Mouse (Mus musculus): Measurements from ENCODE around the gene Tesc. TPM values are rescaled to one million over a fixed set of nuclear protein-coding genes. Genes with fewer than 3 reads are reported as not detected.

Tesc gene
- polyA plus RNA-seq, 1 experiment from 2014 or later = 10.6 TPM

DNA sequence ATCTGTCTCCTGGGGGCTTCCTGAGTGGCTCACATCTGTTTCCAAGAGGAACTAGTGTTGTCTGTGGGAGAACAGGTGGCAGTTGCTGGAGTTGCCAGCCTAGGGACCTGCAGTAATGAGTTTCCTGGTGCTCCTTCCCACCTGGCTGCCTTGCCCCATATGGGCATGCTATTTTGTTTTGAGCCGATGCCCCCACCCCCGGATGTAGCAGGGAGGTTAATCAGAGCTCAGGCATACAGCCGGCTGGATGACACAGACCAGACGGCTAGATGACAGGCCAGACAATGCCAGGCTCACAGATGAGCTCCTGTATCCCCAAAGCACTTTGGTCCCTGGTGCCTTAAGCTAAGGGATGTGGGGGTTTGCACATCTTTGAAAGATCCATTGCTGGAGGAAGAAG lies 5.8 kb downstream of the Tesc start:
- Histone ChIP-seq H3K36me3 (no peaks in the 10 kb centered on the region), H3K4me1 (peaks cover 38% of the 10 kb centered on the region), H3K27ac (replicated peaks) (no peak overlapping the region), H3K4me2 (replicated peaks) (no peak overlapping the region), H3K9me3 (no peaks in the 10 kb centered on the region), H3K27me3 (peaks cover 17% of the 10 kb centered on the region), H3K9ac (replicated peaks) (no peak overlapping the region), H3K4me3 (no peak overlapping the region)
- WGBS = 55% methylated on average over 4 of the region's 4 CpGs
- no peak for ATAC-seq (replicated peaks)

DNA sequence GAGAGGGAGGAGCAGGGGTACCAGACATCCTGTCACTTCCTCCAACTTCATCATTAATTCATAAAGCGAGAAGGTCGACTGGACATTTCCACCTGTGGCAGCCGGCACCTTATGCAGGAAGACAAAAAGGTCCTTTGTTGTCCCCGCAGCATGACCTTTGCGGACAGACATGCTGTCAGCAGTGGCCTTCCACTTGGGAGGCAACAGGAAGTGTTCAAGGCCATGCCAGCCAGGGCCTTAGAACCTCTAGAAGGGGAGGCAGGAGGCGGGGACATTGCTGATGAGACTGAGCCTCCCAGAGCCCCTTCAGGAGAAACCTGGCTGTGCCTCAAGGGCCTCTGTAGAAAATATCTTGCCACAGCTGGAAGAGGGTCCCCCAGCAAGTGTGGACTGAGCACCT lies 6.2 kb downstream of the Tesc start:
- Histone ChIP-seq H3K4me3 (no peak overlapping the region), H3K27me3 (peaks cover 13% of the 10 kb centered on the region), H3K4me1 (peaks cover 36% of the 10 kb centered on the region), H3K9me3 (no peaks in the 10 kb centered on the region), H3K9ac (replicated peaks) (no peak overlapping the region), H3K27ac (replicated peaks) (no peak overlapping the region), H3K4me2 (replicated peaks) (no peak overlapping the region), H3K36me3 (no peaks in the 10 kb centered on the region)
- WGBS = 76% methylated on average over 6 of the region's 6 CpGs
- no peak for ATAC-seq (replicated peaks)

DNA sequence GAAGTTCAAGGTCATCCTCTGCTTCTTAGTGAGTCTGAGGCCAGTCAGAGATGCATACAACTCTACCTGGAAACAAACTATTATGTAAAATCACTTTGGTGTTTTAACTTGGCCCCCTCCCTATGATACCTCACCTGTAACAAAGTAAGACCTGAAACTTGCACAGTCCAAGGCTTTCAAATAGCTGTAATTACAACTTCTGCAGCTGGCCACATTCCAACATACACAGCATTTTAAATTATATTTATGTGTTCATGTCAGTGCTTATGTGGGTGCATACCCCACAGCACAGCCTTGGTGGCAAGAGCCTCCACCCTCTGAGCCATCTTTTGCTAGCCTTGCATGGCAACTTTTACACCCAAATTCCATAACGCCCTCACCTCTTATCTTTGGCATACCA lies 7.1 kb downstream of the Tesc start:
- 87% methylated on average over 1 of the region's 1 CpGs for WGBS
- no peaks in the 10 kb centered on the region for H3K36me3 ChIP-seq
- peaks cover 36% of the 10 kb centered on the region for H3K4me1 ChIP-seq
- no peak for ATAC-seq (replicated peaks)
- no peak overlapping the region for H3K4me2 ChIP-seq (replicated peaks)
- no peaks in the 10 kb centered on the region for H3K9me3 ChIP-seq
- peaks cover 5% of the 10 kb centered on the region; the same call in 1 of the 2 replicates for H3K27me3 ChIP-seq
- H3K4me3 ChIP-seq = no peak overlapping the region
- no peak overlapping the region for H3K27ac ChIP-seq (replicated peaks)
- H3K9ac ChIP-seq (replicated peaks) = no peak overlapping the region

DNA sequence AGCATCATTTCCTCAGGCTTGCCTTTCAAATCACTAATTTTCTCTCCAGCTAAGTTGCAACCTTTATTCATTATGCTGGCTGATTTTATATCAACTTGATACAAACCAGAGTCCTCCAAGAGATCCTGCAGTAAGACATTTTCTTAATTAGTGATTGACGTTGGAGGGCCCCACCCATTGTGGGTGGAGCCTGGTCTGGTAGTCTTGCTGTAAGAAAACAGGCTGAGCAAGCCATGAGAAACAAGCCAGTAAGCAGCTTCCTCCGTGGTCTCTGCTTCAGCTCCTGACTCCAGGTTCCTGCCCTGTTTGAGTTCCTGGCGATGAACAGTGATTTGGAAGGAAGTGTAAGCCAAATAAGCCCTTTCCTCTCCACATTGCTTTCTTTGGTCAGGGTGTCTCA lies 8.2 kb downstream of the Tesc start:
- Histone ChIP-seq H3K9ac (replicated peaks) (no peak overlapping the region), H3K4me1 (peaks cover 32% of the 10 kb centered on the region), H3K27me3 (no peaks in the 10 kb centered on the region), H3K9me3 (no peaks in the 10 kb centered on the region), H3K4me2 (replicated peaks) (no peak overlapping the region), H3K27ac (replicated peaks) (no peak overlapping the region), H3K4me3 (no peak overlapping the region), H3K36me3 (no peaks in the 10 kb centered on the region)
- ATAC-seq (replicated peaks) = no peak
- 69% methylated on average over 3 of the region's 3 CpGs for WGBS

DNA sequence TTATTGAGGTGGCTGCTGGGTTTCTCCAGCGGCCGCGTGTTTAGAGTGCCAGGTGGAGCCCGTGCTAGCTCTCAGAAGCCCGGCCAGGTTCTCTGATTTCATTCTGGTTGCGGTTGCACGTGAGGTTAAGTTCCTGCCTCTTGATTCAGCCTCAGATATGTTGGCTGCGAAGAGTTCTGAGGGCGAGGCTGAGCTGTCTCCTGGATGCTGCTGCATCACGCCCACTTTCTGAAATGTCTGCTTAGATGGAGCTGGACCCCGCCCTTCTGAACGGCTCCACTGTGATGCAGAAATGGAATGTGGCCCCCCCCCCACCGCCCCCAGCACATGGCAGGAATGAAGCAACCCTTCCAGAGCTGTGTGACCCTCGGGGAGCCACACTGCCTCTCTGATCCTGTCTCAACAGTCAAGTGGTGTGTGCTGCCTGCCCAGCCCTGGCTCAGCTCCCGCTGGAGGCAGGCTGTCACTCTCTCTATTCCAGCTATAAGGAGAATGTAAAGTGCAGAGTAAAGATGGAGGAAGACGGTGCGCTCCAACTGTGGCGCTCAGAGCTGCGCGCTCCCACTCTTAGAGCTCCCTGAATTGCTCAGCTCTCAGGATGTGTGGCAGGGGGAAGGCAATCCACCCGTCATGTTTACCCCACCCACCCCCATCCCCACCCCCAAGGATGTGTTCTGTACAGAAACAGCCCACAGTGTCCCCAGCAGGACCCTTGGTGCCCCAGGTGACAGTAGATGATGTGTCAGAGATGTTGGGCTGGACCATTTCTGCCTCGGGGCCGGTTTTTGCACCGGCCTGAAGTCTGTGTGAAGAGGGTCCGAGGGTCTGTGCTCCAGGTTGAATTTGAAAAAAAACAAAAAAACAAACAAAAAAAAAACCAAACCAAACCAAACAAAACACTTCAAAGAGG lies 9.6 kb downstream of the Tesc start:
- no peak overlapping the region for H3K9ac ChIP-seq (replicated peaks)
- 39% methylated on average over 25 of the region's 25 CpGs for WGBS
- ATAC-seq (replicated peaks) = peak; percentile 63

DNA sequence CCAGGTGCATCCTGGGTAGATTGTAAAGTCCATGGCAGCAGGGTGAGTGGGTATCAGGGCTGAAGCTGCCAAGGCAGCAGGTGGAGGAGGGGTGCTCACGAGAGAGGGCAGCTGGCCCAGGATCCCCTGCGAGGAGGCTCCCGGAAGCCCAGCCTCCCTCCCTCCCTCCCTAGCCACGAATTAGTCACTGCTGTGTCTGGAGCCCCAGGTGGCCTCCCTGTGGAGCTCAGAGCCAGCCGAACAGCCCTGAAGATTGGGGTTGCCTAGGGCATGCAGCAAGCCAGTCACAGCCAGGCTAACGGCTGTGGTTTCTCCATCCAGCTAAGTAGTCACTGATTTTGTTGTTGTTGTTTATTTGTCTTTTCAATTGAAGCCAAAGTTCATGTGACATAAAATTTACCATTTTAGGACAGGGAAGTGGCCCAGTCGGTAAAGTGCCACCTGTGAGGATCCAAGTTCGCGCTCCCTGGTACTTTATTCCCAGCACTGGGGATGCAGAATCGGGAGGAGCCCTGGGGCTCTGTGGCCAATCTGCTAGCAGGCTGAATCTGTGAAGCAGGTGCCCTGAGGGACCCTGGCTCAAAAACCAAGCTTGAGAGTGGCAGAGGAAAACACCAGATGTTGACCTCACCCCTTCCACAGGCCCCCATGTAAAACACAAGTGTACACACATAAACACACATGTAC lies 10.4 kb downstream of the Tesc start:
- Histone ChIP-seq H3K9ac (replicated peaks) (no peak overlapping the region), H3K4me3 (no peak overlapping the region)

More for the DNA sequence above, 9.6 kb downstream of the Tesc start:
- Histone ChIP-seq H3K27me3 (no peaks in the 10 kb centered on the region), H3K36me3 (no peaks in the 10 kb centered on the region), H3K4me3 (no peak overlapping the region), H3K9me3 (no peaks in the 10 kb centered on the region), H3K4me1 (peaks cover 27% of the 10 kb centered on the region), H3K4me2 (replicated peaks) (0 out of 2 replicates have a peak overlapping the region, but pooled peaks have one; percentile 7), H3K27ac (replicated peaks) (peak overlapping the region; percentile 70)

DNA sequence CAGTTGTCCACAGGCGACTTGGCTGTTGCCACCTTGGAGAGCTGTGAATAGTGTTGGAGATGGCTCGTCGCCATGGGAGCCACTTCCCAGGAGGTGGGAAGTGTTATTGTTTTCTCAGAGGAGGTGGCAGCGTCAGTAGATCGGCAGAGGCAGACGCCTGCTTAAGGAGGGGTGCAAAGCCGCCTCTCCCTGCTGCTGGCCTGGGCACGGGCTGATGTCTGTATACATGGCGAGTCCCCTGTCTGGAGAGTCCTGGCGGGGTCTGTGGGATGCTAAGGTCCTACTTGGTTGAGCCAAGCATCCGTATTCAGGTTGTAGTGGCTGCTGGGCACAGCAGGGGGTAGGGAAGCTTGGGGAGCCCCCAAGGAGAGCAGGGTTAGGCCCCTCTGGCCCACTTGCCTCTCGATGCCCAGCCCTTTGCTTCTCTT lies 11.7 kb downstream of the Tesc start:
- Histone ChIP-seq H3K9me3 (no peaks in the 10 kb centered on the region), H3K9ac (replicated peaks) (no peak overlapping the region; the same call in 1 of the 2 replicates), H3K4me2 (replicated peaks) (no peak overlapping the region), H3K4me3 (no peak overlapping the region), H3K27me3 (no peaks in the 10 kb centered on the region), H3K4me1 (peaks cover 27% of the 10 kb centered on the region), H3K27ac (replicated peaks) (peak overlapping the region; percentile 57), H3K36me3 (no peaks in the 10 kb centered on the region)
- WGBS = 15% methylated on average over 12 of the region's 12 CpGs
- ATAC-seq (replicated peaks) = no peak

More for the DNA sequence above, 10.4 kb downstream of the Tesc start:
- no peaks in the 10 kb centered on the region for H3K9me3 ChIP-seq
- H3K4me2 ChIP-seq (replicated peaks) = 0 out of 2 replicates have a peak overlapping the region, but pooled peaks have one; percentile 7
- no peaks in the 10 kb centered on the region for H3K36me3 ChIP-seq
- peak overlapping the region; percentile 70 for H3K27ac ChIP-seq (replicated peaks)
- H3K4me1 ChIP-seq = peaks cover 27% of the 10 kb centered on the region
- ATAC-seq (replicated peaks) = peak; percentile 81
- 12% methylated on average over 10 of the region's 10 CpGs for WGBS
- H3K27me3 ChIP-seq = no peaks in the 10 kb centered on the region

DNA sequence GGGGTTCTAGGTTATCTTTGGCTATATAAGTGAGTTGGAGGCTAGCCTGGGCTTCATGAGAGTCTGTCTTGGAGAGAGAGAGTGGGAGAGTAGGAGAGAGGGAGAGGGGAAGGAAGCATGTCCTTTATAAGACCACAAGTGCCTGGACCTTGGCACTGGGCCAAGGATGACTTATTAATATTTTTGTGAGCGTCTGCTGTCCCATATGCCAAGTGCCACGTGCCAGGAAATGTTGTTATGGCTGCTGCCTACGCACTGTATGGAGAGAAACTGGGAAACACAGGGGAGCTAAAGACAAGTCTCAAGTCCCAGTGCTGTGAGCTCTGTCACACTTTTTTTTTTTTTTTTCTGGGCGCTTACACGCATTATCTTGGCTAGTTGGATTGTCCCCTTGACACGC lies 15.1 kb downstream of the Tesc start:
- H3K27me3 ChIP-seq = no peaks in the 10 kb centered on the region
- H3K4me2 ChIP-seq (replicated peaks) = no peak overlapping the region
- WGBS = 65% methylated on average over 6 of the region's 6 CpGs
- H3K4me3 ChIP-seq = no peak overlapping the region
- no peaks in the 10 kb centered on the region for H3K9me3 ChIP-seq
- no peak overlapping the region for H3K9ac ChIP-seq (replicated peaks)
- no peak for ATAC-seq (replicated peaks)
- H3K27ac ChIP-seq (replicated peaks) = no peak overlapping the region
- peaks cover 18% of the 10 kb centered on the region for H3K4me1 ChIP-seq
- no peaks in the 10 kb centered on the region for H3K36me3 ChIP-seq

DNA sequence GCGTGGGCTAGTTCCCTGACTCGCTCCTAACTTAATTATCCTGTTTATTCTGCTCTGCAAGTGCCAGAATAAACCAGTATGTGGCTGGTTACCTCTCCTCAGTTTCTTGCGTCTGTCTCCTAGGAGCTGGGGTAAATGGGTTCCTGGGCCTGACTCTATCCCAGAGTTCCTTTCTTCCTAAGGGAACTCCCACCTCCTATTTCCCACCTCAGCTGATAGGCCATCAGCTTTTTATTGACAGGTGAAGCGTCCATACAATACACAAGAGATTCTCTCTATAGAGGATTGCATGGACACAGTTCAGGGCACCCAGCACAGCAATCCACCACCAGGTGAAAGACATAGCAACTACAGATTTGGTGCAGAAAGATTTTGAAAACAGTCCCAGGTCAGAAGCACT lies 16.2 kb downstream of the Tesc start:
- ATAC-seq (replicated peaks) = no peak
- 84% methylated on average over 4 of the region's 4 CpGs for WGBS
- Histone ChIP-seq H3K4me1 (peaks cover 9% of the 10 kb centered on the region), H3K27me3 (no peaks in the 10 kb centered on the region), H3K9me3 (no peaks in the 10 kb centered on the region), H3K36me3 (no peaks in the 10 kb centered on the region), H3K9ac (replicated peaks) (no peak overlapping the region), H3K4me3 (no peak overlapping the region), H3K27ac (replicated peaks) (no peak overlapping the region), H3K4me2 (replicated peaks) (no peak overlapping the region)

DNA sequence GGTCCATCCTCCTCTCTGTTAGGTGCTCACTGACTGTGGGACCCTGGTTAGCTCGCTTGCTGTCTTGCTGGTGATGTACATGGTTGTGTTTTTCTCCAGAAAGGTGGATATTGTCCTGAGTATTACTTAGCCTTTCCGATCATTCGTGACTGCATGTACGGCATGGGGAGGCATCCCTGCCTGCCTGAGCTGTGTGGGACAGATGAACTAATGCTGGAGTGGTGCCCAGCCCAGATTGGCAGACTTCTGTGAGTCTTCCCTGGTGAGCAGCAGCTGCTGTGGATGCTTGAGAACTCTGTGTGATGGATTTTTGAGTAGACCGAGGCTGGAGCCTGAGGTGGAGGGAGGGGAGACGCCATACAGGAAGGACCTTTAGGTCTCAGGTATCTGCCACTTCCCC lies 17.4 kb downstream of the Tesc start:
- H3K36me3 ChIP-seq = no peaks in the 10 kb centered on the region
- H3K9ac ChIP-seq (replicated peaks) = no peak overlapping the region
- no peaks in the 10 kb centered on the region for H3K4me1 ChIP-seq
- 62% methylated on average over 6 of the region's 6 CpGs for WGBS
- no peaks in the 10 kb centered on the region for H3K27me3 ChIP-seq
- 0 out of 2 replicates have a peak overlapping the region, but pooled peaks have one; percentile 8 for H3K27ac ChIP-seq (replicated peaks)
- no peak overlapping the region for H3K4me3 ChIP-seq
- no peak overlapping the region for H3K4me2 ChIP-seq (replicated peaks)
- no peaks in the 10 kb centered on the region for H3K9me3 ChIP-seq
- no peak; the same call in 1 of the 2 replicates for ATAC-seq (replicated peaks)

DNA sequence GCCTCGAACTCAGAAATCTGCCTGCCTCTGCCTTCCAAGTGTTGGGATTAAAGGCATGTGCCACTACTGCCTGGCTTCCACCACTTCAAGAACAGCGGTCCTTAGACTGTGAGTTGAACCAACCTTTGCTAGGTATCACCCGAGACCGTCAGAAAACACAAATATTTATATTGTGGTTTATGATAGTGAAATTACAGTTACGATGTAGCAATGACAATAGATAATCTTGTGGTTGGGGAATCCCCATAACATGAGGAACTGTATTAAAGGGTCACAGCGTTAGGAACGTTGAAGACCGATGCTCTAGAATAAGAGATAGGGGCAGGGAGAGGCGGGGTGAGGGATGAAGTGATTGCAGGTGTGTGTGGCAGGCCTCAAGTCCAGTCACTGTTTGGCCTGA lies 17.8 kb downstream of the Tesc start:
- H3K9me3 ChIP-seq = no peaks in the 10 kb centered on the region
- 95% methylated on average over 9 of the region's 9 CpGs for WGBS

DNA sequence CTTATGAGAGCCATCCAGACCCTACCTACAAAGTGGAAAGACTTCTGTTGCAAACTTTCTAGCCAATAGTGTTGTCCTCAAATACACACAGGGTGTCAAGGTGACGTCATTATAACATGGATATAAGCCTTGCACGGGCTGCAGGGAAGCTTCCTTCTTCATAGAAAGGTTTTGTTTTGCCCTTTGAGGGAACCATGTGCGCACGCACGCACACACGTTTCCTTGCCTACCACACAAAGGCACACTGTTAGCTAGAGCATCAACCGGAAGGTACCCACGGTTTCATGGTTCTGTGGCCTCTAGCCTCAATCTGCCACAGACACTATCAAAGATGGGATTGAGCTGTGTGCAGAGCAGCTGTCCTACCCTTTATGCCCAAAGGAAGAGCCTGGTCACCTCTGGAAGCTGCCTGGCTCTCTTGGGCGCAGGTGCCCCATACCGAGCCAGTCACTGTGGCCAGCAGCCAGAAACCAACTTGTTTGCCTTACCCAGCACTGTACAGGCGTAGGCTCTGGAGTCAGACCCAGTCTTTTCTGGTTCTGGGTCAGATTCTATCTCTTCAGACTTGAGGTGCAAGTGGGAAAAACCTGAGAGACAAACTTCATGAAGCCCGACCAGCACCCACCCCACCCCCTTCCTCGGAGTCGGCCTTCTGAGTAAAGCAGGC lies 19.7 kb downstream of the Tesc start:
- Histone ChIP-seq H3K36me3 (no peaks in the 10 kb centered on the region), H3K27ac (replicated peaks) (no peak overlapping the region), H3K27me3 (no peaks in the 10 kb centered on the region), H3K9me3 (no peaks in the 10 kb centered on the region), H3K4me2 (replicated peaks) (no peak overlapping the region), H3K9ac (replicated peaks) (no peak overlapping the region), H3K4me1 (no peaks in the 10 kb centered on the region), H3K4me3 (no peak overlapping the region)
- ATAC-seq (replicated peaks) = no peak
- whole genome bisulfite sequencing = 89% methylated on average over 14 of the region's 14 CpGs

More for the DNA sequence above, 17.8 kb downstream of the Tesc start:
- ATAC-seq (replicated peaks) = no peak
- no peak overlapping the region for H3K9ac ChIP-seq (replicated peaks)
- no peak overlapping the region for H3K4me3 ChIP-seq
- H3K4me2 ChIP-seq (replicated peaks) = no peak overlapping the region
- H3K36me3 ChIP-seq = no peaks in the 10 kb centered on the region
- no peaks in the 10 kb centered on the region for H3K27me3 ChIP-seq
- no peaks in the 10 kb centered on the region for H3K4me1 ChIP-seq
- H3K27ac ChIP-seq (replicated peaks) = no peak overlapping the region

All from forebrain, embryonic 15.5 days (tissue).